Mouse (Mus musculus): Measurements from ENCODE around the gene Naa10.

Naa10 gene

DNA sequence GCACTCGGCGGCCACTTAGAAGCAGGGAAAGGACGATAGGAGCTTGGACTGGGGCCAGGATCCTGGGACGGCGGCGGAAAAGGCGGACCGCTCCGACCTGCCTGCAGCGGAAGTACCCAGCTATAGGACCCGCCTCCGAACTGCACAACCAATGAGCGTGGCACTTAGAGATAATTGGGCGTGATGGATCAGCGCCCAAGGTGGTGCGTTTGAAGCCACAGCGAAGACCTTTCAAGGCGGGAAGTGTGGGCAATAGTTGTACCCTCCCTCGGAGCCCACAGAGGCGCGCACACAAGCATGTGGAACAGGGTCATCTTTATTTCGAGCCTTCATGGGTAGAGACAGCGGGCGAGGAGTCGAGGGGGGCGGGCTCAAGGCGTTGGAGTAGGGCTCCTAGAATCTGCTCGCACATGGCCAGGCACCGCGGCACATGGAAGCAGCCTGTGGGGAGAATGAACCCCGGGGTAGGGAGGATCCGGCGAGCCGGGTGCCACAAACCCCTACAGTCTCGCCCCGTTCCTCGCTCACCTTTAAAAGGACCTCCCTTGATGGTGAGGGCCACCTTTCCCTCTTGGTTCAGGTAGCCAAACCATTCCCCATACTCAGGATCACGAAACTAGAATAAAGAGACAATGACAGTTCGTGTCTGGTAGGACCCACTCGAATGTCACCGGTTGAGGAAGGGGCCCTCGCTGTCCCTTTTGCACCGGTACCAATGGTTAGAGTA, at the start of gene Naa10, which contains the start of gene Arhgap4:
Naa10 (minus strand) TSS at position 122 of the 727 bp plus-strand sequence.
Arhgap4 (minus strand) TSS at position 48 of the 727 bp plus-strand sequence.
- in situ Hi-C loops (cut with MboI): no loop called here

DNA sequence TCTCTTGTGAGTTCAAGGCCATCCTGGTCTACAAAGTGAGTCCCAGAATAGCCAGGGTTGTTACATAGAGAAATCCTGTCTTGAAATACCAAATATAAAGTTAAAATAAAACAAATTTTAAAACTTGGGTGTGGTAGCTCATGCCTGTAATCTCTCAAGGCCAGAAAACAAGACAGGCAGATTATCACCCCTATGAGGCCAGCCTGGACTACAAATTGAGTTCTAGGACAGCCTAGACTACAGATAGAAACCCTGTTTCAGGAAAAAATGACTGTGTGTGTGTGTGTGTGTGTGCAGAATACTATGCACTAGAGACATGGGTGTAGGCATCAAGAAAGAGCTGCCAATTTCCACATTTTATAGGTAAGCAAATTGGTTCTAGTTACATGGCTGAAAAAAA, 49.0 kb upstream of the Naa10 start:
- in situ Hi-C loops (cut with MboI): no loop called here

DNA sequence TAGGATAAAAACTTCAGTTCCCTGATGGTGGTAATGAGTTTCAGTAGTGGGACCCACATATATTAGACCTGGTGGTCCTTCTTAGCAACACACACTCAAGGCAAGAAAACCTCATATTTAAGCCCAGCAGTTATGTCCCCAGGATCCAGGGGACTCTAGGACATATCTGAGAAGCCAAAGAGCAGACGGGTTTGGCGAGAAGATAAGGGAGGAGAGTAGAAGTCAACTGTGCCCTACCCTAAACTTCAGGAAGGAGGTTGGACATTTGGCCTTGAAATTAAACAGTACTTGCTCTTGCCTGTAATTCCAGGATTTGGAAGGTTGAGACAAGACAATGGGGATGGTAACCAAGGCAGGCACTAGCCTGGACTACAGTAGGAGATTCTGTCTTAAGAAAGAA, 48.0 kb upstream of the Naa10 start:
- in situ Hi-C loops (cut with MboI): loop anchor here (10.0 kb wide), 1 partner anchor 175 kb away; no protein-coding TSS in a partner anchor

DNA sequence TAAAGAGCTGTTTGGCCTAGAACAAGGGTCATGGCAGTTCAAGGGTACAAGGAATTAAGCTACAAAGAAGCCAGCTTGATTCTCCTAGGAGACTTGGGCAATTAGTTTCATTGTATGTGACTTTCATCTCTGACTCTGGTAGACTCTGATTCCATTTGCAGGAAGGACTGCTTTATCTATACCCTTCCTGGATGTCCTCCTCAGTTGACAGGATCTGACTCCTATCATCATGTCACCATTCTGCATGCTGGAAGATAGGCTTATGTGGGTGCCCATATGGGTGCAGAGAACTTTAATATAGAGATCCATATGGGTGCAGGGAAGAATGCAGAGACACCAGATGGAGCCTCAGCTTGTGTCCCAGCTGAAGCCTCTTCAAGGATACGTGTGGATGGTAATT, 47.4 kb upstream of the Naa10 start:
- in situ Hi-C loops (cut with MboI): loop anchor here (10.0 kb wide), 1 partner anchor 174 kb away; no protein-coding TSS in a partner anchor

DNA sequence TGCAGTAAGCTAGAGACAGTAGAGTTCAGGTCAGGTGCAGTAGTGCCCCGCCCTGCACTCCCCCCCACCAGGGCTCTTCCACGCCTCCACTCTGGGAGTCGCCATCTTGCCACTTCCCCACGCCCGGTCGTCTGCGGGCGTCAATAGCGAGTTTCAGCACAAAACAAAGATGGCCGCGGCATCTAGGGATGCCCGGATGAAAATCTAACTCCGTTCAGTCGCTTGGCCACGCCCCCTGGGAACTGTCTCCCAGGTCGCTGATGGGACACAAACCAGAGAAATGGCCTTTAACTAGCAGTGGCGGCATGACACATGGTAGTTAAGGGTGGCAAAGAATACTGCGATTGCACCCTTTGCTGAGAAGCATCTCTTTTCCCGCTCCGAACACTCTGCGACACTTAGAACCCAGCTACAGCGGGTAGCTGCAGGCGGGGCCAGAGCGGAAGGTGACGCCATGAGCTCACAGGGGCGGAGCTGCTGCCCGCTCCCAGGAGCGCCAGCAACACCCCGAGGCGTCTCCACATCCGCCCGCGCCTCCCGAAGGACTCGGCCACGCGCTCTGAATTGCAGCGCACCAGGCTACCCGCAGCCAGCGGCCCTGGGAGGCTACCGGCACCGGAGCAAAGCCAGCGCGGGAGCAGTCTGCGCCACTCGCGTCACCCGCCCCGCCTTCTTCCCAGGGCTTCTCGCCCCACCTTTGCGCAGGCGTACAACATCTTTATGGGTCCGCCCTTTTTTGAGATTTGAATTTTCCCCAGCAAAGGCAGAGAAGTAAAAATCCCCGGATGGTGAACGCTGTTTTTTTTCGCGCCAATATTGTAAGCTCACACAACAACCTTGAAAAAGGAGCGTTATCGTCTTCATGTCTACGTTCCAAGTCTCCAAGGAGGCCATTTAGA, 45.7 kb upstream of the Naa10 start:
- in situ Hi-C loops (cut with MboI): loop anchor here (10.0 kb wide), 1 partner anchor 173 kb away; no protein-coding TSS in a partner anchor

DNA sequence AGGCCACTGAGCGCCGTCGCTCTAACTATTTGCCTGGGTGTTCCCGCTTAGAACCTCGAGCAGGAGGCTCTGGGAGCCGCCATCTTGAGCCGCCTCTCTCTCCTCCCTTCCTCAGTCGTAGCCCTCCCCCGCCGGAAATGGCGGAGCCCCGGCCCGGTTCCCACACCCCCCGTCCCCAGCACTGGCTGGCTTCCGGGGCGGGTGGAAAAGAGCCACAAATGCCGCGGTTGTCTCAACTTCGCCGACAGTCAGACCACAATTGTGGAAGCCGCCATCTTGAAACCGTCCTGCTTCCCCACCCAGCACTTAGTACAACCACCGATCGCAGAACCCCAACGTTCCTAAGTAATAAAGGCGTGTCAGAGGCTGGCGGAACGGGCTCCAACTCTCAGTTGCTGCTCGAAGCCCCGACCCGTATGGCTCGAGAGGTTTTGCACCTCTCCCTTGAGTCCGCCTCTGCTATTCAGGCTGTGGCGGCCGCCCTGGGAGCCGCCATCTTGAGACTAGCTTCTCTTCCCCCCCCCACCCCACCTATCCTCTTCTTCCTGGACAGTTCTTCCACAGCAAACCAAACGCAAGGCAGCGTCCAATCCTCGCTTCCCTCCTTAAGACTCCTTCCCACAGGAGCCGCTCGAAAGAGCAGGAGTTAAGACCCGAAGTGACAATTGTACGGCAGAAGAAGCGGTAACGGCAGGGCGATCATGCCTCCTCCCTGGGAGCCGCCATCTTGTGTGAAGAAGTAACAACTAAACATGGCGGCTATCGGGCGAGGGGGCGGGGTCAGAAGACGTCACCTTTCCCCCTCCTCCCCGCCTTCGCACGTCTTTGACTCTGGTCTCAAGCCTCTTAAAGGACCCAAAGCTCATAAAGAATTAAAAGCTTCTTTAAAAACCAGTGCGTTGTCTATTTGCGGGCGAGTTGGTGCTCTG, 44.8 kb upstream of the Naa10 start, which contains the start of gene Hcfc1:
Hcfc1 (minus strand) TSS at position 110 of the 929 bp plus-strand sequence.
- in situ Hi-C loops (cut with MboI): loop anchor here (10.0 kb wide), 1 partner anchor 172 kb away; no protein-coding TSS in a partner anchor

DNA sequence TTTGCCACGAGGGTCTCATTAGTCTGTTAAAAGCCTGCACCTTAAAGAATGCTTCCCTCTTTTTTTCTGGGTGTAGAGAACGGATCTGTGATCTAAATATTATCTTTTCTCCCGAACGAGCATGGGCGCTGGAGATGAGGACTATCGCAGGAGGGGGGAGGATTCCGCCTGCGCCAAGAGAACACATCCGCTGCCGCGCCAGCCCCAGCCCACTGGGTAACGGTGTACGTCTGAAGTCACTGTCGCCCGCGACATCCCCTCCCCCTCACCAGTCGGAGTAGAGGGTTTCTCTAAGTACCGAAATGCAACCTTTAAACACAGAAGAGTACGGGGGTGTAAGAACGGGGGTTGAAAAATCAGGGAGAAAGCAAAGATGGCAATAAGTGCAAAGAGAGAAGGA, 43.6 kb upstream of the Naa10 start:
- in situ Hi-C loops (cut with MboI): loop anchor here (10.0 kb wide), 1 partner anchor 171 kb away; no protein-coding TSS in a partner anchor

DNA sequence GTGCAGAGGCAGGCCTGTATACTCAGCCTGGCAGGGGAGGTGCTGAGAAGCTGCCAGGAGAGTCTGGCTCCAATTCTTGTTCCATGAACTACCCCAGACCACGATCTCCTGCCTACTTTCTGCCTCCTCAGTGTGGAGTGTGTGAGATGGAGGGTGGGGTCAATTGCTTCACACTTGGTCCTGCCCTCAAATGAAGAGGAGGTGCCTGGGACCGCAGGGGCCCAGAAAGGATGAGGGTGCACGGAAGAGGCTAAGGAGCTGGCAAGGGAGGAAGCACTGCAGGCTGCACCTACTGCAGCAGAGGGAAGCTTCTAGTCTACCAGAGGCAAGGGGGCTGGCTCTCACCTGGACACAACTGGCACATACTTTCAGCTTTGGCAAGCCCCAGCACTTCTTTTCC, 42.6 kb upstream of the Naa10 start:
- in situ Hi-C loops (cut with MboI): loop anchor here (10.0 kb wide), 1 partner anchor 170 kb away; no protein-coding TSS in a partner anchor

DNA sequence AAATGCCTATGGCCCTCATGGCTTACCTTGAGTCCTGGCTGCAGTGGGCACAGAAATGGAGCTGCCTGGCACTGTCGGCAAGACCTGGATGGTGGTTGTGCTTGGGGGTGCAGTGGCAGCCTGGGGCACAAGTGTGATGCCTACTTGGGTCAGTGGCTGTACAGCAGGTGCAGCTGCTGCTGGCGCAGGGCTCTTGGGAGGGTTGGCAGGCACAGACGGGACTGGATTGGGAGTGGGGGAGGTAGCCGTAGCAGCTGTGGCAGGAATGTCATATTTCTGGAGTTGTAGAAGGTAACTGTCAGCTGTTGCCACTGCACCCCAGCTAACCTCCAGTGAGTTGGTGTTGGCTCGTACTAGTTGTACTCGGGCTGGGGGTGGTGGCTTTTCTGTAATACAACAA, 33.2 kb upstream of the Naa10 start:
- in situ Hi-C loops (cut with MboI): no loop called here

DNA sequence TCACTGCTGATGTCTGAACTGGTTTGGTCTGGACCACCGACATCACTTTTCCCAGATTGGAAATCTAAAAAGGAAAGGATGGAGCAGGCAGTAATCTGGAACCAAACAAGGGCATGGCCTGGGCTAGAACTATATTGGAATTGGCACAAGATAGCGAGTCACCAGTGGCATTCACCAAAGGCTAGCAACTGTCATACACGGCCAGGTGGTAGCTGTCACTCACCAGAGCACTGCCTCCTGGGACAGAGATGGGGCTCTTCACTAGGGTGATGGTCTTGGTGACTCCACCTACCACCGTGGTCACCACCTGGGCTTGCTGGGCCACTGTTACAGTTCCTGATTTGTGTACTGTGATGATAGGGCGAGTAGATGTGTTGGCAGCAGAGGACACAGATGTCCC, 30.9 kb upstream of the Naa10 start:
- in situ Hi-C loops (cut with MboI): no loop called here

DNA sequence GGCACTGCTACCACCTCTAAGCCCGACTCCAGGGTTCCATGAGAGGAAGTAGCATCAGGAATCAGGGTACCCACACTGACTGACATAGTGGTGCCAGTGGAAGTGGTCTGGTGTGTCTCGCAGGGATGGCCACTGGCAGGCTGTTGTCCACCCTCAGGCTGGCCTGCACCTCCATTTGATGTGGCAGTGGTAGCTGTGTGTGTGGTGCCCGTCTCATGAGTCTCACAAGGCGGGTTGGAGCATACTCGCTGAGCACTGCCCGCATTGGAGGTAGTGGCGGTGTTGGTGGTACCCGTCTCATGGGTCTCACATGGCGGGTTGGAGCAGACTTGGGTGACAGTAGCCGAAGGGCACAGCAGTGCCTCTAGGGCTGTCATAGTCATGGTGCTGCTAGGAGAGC, 27.6 kb upstream of the Naa10 start:
- in situ Hi-C loops (cut with MboI): no loop called here

DNA sequence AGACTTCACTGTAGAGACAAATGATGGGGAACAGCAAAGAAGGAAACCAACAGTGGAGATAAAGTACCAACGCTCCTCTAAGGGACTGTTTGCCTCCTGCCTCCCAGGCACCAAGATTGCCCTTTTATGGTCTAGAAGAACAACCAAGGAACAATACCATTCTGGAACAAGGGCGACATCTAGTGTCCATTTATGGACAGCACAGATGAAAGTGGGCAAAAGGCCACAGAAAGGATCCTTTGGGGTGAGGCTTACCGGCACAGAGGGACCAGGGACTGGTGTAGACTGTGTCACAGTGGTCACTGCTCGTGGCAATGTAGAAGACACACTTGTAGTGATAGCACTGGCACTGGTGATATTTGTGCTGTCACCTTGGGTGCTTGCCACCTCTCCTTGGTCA, 26.9 kb upstream of the Naa10 start:
- in situ Hi-C loops (cut with MboI): no loop called here

DNA sequence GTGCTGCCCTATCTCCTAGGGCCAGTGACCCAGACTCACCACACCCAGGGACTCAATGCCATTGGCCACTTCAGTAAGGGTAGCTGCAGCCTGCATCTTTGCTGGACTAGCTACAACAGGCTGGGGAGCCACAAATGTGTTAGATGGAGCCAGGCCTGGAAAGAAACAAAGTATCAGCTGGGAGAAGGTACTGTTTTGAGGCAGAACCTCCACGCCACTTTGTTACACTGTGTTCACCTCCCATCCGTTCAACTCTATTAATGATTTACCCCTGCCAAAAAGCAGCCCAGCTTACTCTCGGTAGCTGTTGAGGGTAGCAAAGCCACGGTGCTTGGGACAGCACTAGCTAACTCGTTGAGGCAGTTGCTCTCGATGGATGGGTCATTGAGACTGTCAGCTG, 25.2 kb upstream of the Naa10 start:
- in situ Hi-C loops (cut with MboI): no loop called here

DNA sequence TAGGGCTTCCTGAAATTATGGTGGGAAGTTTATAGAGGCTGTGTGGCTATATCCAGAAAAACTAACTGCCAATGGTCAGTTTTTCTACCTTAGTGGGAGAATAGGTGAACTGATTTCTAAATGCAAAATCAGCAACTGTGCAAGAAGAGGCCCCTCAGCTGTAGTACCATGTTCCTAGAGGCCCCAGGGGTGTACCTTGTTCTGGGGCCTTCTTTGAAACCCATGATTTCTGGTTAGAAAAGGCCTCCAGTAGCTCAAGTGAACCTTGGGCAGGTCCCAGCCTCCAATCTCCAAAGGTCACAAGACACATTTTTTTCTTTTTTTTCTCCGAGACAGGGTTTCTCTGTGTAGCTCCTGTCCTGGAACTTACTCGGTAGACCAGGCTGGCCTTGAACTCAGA, 20.6 kb upstream of the Naa10 start:
- in situ Hi-C loops (cut with MboI): no loop called here

DNA sequence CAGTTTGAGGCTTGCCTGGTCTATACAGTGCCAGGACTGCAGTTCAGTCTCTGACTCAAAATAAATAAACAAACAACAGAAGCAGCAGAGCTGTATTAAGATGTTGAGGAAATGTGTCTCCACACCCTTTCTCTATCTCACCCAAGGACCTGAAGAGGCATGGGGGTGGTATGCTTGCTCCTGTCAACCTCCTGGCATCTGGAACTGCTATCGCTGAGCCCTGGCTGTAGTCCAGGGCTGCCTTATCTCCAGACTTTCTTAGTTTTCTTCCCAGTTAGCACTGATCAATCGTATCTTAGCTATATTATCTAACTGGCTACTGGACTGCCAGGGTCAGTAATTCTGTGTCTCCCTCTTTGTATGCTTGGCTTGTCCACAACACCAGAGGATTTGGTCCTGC, 20.1 kb upstream of the Naa10 start:
- in situ Hi-C loops (cut with MboI): no loop called here

DNA sequence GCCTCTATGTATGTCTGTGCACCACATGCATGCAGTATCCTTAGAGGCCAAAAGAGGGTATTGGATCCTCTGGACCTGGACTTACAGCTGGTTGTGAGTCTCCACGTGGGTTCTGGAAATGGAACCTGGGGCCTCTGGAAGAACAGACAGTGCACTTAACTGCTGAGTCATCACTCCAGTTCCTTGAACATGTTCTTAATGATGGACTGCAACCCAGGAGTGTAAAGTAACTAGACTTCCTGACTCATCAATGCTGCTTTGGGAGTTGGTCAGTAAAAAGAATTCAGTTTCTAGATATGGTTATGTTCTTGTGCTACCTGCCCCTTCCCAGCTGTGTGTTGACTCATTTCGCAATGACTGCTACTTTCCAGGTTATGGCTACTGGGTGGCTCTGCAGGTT, 10.1 kb upstream of the Naa10 start:
- in situ Hi-C loops (cut with MboI): no loop called here

DNA sequence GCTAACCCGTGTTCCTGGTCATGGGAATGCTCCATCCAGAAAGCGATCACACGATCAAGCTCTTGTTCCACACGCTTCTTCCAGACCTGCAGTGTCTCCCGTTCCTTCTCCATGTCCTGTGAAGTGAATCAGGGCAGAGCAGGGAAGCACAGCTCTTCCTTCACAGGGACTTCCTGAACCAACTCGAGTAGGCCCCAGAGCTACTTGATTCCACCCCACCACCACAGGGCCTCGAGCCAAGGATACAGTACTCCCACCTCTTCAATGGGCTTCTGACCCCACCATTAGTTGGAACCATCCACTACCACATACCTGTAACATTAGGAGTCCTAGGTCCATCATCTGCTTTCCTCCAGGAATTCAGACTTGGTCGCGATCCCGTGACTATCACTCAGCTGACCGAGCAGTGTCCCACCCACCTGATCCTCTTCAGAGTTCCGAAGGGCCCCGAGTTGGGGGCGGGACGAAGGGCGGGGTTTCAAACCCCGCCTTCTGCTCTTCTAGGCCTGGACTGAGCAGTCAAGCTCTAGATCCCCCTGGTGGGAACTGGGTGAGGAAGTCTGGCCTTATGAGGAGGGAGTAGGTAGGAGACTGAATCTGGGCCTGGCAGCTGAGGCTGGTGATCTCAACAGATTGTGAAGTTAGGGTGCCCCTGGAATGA, 8.8 kb upstream of the Naa10 start, which contains the start of gene Renbp:
Renbp (minus strand) TSS at position 449 of the 661 bp plus-strand sequence.
- in situ Hi-C loops (cut with MboI): no loop called here

DNA sequence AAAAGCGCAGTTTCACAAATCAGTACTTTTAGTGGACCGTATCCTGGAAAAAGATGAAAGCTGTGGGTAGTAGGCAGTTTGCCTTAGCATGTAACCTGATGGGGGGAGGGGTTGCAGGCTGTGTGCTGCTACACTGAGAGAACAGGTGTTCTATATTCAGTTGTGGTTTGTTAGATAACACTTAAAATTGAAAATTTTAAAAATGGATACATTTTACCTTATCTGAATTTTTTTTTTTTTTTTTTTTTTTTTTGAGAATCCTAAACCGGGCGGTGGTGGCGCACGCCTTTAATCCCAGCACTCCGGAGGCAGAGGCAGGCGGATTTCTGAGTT, 772 bp upstream of the Naa10 start:
- in situ Hi-C loops (cut with MboI): no loop called here

DNA sequence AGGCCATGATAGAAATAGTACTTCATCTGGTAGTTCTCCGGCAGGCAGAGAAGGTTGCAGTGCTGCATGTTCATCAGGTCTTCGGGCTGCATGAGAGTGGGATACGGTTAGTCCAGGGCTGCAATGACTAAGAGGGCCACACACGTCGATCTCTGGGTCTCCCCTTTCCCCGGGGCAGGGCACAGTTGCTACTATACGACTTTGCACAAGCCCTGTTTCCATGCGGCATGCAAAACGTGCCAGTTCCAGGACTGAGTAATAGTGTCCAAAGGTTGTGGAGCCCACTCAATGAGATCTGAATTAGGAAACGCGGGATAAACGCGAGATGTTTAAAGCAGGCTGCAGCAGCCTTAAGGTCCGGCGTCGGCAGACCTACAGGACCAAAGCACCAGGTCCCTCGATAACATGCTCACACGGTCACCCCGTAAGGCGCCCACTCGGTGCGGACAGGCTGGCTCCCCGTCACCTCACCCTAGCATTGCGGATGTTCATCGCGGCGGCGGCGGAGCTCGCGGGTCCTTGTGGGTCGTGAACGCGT, 390 bp downstream of the Naa10 start:
- in situ Hi-C loops (cut with MboI): no loop called here

DNA sequence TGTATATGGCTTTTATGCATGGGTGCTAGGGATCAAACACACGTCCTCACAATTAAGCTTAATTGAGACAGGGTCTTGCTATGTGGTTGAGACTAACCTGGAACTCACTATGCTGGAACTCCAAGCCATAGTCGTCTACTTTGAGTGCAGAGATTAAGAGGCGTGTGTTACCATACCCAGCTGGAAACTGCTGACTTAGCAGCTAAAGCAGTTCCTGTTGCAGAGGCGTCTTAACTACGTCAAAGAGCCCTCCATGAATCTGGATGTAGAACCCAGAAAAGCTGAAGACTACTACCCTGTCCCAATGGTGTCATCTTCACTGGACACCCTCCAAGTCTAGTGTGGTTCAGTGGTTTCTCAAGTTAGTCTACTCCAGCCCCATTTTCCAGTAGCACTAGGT, 3.1 kb downstream of the Naa10 start:
- in situ Hi-C loops (cut with MboI): no loop called here

DNA sequence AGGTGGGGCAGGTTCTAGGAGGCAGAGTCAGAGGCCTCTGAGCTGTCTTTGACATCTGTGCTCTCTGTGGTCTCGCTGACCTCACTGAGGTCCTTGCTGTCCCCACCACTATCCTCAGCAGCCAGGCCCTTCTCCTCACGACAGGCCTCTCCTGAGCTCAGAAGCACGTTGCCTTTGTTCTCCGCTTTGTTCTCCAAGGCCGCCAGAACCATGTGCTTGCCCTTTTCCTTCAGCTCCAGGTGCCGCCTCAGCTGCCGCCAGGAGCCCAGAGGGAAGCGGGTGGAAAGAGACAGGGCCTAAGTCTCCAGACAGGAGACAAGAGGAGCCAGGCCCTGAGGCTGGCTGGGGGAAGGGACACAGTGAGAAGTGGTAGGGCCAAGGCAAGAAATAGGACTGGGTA, 4.8 kb downstream of the Naa10 start:
- in situ Hi-C loops (cut with MboI): no loop called here
